Mouse (Mus musculus): ENCODE results near the gene Olfr98. TPM values are rescaled to one million over a fixed set of nuclear protein-coding genes. Genes with fewer than 3 reads are reported as not detected.

The Olfr98 gene
- total and polyA plus RNA-seq, 3 experiments: 0.21 to 0.44 TPM; not detected in 1

DNA sequence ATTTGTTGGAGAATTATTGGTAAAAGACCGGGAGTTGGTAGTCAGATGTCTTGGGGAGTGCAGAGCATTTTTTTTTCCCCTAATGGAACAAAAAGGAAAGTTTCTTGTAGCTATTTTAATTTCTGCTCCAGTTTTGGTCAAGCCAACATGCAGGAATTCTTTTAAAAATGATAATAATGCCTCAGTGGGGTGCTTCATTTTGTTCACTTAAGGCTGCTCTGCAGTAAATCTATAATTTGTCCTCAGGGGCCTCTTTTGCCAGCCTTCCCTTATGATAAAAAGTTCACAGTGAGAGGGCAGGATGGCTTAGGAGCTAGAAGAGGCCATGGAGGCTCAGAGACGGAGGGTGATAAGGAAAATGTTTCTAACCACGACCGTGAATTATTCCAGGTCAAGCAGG is 43.7 kb downstream of the Olfr98 start, which contains the start of gene Olfr96:
Gene Olfr96 (plus strand): TSS at position 301 of the 400 bp plus-strand sequence.
- Histone ChIP-seq H3K9ac (ENCODE audit: insufficient read depth, low read depth) (no peak within 1 kb of the TSS), H3K79me2 (replicated peaks; ENCODE audit: control insufficient read depth, extremely low read depth, insufficient read depth, poor library complexity, severe bottlenecking) (no peaks in the 10 kb centered on the region), H3K36me3 (replicated peaks in 1 of 2; ENCODE audit: control insufficient read depth in 1 of 2, insufficient read depth in 1 of 2, low read length in 1 of 2) (no peaks in the 10 kb centered on the region), H3K9me3 (replicated peaks; ENCODE audit: low read length) (peaks cover 2% of the 10 kb centered on the region), H3K4me1 (ENCODE audit: control insufficient read depth in 1 of 2, insufficient read depth in 2 of 2) (no peaks in the 10 kb centered on the region), H3K4me2 (ENCODE audit: insufficient read depth, low read depth, poor library complexity, severe bottlenecking) (no peak within 1 kb of the TSS), H3K27ac (ENCODE audit: insufficient read depth, low read depth) (no peak within 1 kb of the TSS), H3K27me3 (replicated peaks) (peaks cover 3% of the 10 kb centered on the region), H3K4me3 (replicated peaks in 1 of 3; ENCODE audit: low read depth in 2 of 3, low read length in 2 of 3, poor library complexity in 1 of 3) (no peak within 1 kb of the TSS)
- in situ Hi-C loops (cut with MboI; ENCODE audit: low pct_ligation_motif_present, low pct_unique_long_range_greater_than_20kb, low sequenced_read_pairs): no loop called here
- TF ChIP-seq CTCF (conservative IDR thresholded peaks at IDR 0.05 in 1 of 2, IDR thresholded peaks at IDR 0.05 in 1 of 2; ENCODE audit: low read depth in 2 of 2, low read length in 2 of 2): no peak
- TF ChIP-seq MAFK (IDR thresholded peaks at IDR 0.05; ENCODE audit: insufficient replicate concordance, low read length): no peak
- TF ChIP-seq MXI1 (IDR thresholded peaks at IDR 0.05; ENCODE audit: low read depth, low read length): no peak
- TF ChIP-seq MAZ (IDR thresholded peaks at IDR 0.05; ENCODE audit: low read depth, low read length): no peak
- TF ChIP-seq NELFE (IDR thresholded peaks at IDR 0.05; ENCODE audit: low read depth, low read length): no peak
- TF ChIP-seq SMC3 (IDR thresholded peaks at IDR 0.05; ENCODE audit: low read depth, low read length): no peak
- no peak for TF ChIP-seq MYC (IDR thresholded peaks at IDR 0.05; ENCODE audit: low read depth, low read length)
- no peak for TF ChIP-seq ETS1 (conservative IDR thresholded peaks at IDR 0.05; ENCODE audit: low read depth, low read length)
- TF ChIP-seq UBTF (IDR thresholded peaks at IDR 0.05; ENCODE audit: low read depth, low read length): no peak
- no peak for TF ChIP-seq E2F4 (IDR thresholded peaks at IDR 0.05; ENCODE audit: insufficient replicate concordance, low read depth, low read length)
- DNase-seq (ENCODE audit: extremely low read depth): no peak
- dilution Hi-C loops (cut with MboI; ENCODE audit: extremely low pct_ligation_motif_present, extremely low pct_unique_long_range_greater_than_20kb, low sequenced_read_pairs): no loop called here

- no peak overlapping the region for H3K4me3 ChIP-seq (replicated peaks in 1 of 3; ENCODE audit: low read depth in 2 of 3, low read length in 2 of 3, poor library complexity in 1 of 3)
- TF ChIP-seq MAX (IDR thresholded peaks at IDR 0.05; ENCODE audit: low read length) (no peak), CHD2 (IDR thresholded peaks at IDR 0.05; ENCODE audit: low read length) (no peak), MXI1 (IDR thresholded peaks at IDR 0.05; ENCODE audit: low read depth, low read length) (no peak), IRF4 (IDR thresholded peaks at IDR 0.05; ENCODE audit: low read depth, low read length) (no peak), MYC (IDR thresholded peaks at IDR 0.05; ENCODE audit: low read depth, low read length) (no peak), ETS1 (conservative IDR thresholded peaks at IDR 0.05; ENCODE audit: low read depth, low read length) (no peak), ZKSCAN1 (IDR thresholded peaks at IDR 0.05; ENCODE audit: borderline replicate concordance, low read depth, low read length) (no peak)
- peaks cover 12% of the 10 kb centered on the region for H3K27me3 ChIP-seq (replicated peaks)
- no peaks in the 10 kb centered on the region for H3K4me1 ChIP-seq (ENCODE audit: control insufficient read depth in 1 of 2, insufficient read depth in 2 of 2)
- dilution Hi-C loops (cut with MboI; ENCODE audit: extremely low pct_ligation_motif_present, extremely low pct_unique_long_range_greater_than_20kb, low sequenced_read_pairs) (no loop called here), in situ Hi-C loops (cut with MboI; ENCODE audit: low pct_ligation_motif_present, low pct_unique_long_range_greater_than_20kb, low sequenced_read_pairs) (no loop called here)
- H3K4me2 ChIP-seq (ENCODE audit: insufficient read depth, low read depth, poor library complexity, severe bottlenecking): no peak overlapping the region
- no peaks in the 10 kb centered on the region for H3K79me2 ChIP-seq (replicated peaks; ENCODE audit: control insufficient read depth, extremely low read depth, insufficient read depth, poor library complexity, severe bottlenecking)
- H3K27ac ChIP-seq (ENCODE audit: insufficient read depth, low read depth): no peak overlapping the region
- DNase-seq (ENCODE audit: extremely low read depth): no peak
- H3K9ac ChIP-seq (ENCODE audit: insufficient read depth, low read depth): no peak overlapping the region
- no peaks in the 10 kb centered on the region for H3K36me3 ChIP-seq (replicated peaks in 1 of 2; ENCODE audit: control insufficient read depth in 1 of 2, insufficient read depth in 1 of 2, low read length in 1 of 2)
- H3K9me3 ChIP-seq (replicated peaks; ENCODE audit: low read length): peaks cover 2% of the 10 kb centered on the region
Observed at GRCm38 (mm10) chr17:37218486-37218885, 45.1 kb downstream of the Olfr98 start.

GRCm38 (mm10) chr17:37213018-37213417 is 50.5 kb downstream of the Olfr98 start, which contains the start of gene Olfr95:
Olfr95 (minus strand) TSS chr17:37213118.
- Histone ChIP-seq H3K9ac (ENCODE audit: insufficient read depth, low read depth) (no peak within 1 kb of the TSS), H3K4me3 (replicated peaks in 1 of 3; ENCODE audit: low read depth in 2 of 3, low read length in 2 of 3, poor library complexity in 1 of 3) (no peak within 1 kb of the TSS), H3K4me2 (ENCODE audit: insufficient read depth, low read depth, poor library complexity, severe bottlenecking) (no peak within 1 kb of the TSS), H3K9me3 (replicated peaks; ENCODE audit: low read length) (peaks cover 2% of the 10 kb centered on the region), H3K27me3 (replicated peaks) (peaks cover 39% of the 10 kb centered on the region), H3K27ac (ENCODE audit: insufficient read depth, low read depth) (no peak within 1 kb of the TSS), H3K4me1 (ENCODE audit: control insufficient read depth in 1 of 2, insufficient read depth in 2 of 2) (peaks cover 0 to 3% of the 10 kb centered on the region in 2 experiments; a peak in 1 of 4 replicates), H3K79me2 (replicated peaks; ENCODE audit: control insufficient read depth, extremely low read depth, insufficient read depth, poor library complexity, severe bottlenecking) (no peaks in the 10 kb centered on the region), H3K36me3 (replicated peaks in 1 of 2; ENCODE audit: control insufficient read depth in 1 of 2, insufficient read depth in 1 of 2, low read length in 1 of 2) (no peaks in the 10 kb centered on the region)
- no peak for DNase-seq (ENCODE audit: extremely low read depth)
- dilution Hi-C loops (cut with MboI; ENCODE audit: extremely low pct_ligation_motif_present, extremely low pct_unique_long_range_greater_than_20kb, low sequenced_read_pairs) (no loop called here), in situ Hi-C loops (cut with MboI; ENCODE audit: low pct_ligation_motif_present, low pct_unique_long_range_greater_than_20kb, low sequenced_read_pairs) (no loop called here)
- TF ChIP-seq IRF4 (IDR thresholded peaks at IDR 0.05; ENCODE audit: low read depth, low read length): no peak
- TF ChIP-seq POLR2AphosphoS2 (IDR thresholded peaks at IDR 0.05; ENCODE audit: low read depth, low read length): no peak
- no peak for TF ChIP-seq ELF1 (IDR thresholded peaks at IDR 0.05; ENCODE audit: low read depth, low read length)
- TF ChIP-seq MYC (IDR thresholded peaks at IDR 0.05; ENCODE audit: low read depth, low read length): no peak
- TF ChIP-seq MEF2A (IDR thresholded peaks at IDR 0.05; ENCODE audit: borderline replicate concordance, low read depth, low read length): no peak

Data from CH12.LX (cell line).